Mouse (Mus musculus): ENCODE results near the gene AY761184. TPM values are rescaled to one million over a fixed set of nuclear protein-coding genes. Genes with fewer than 3 reads are reported as not detected.
"Not testable (repeated sequence)": the region's sequence is repeated elsewhere in the genome, so short reads cannot be mapped to it uniquely, and the experiment has no call there.

AY761184 gene
- not detected in 2 replicates for polyA plus RNA-seq (2015; fragmentation: Nextera tagmentation; extraction: Ambion mirVana)

- not testable (repeated sequence) for ATAC-seq (ENCODE audit: low FRiP score, low TSS enrichment); H3K27ac ChIP-seq (ENCODE audit: low read length); H3K4me3 ChIP-seq (ENCODE audit: low read length); H3K27me3 ChIP-seq (ENCODE audit: insufficient read depth, low read length); H3K9me3 ChIP-seq (ENCODE audit: low read length); H3K36me3 ChIP-seq (ENCODE audit: insufficient read depth, low read length); H3K4me2 ChIP-seq (replicated peaks; ENCODE audit: low read depth, low read length); H3K9ac ChIP-seq (replicated peaks; ENCODE audit: low read length); H3K4me1 ChIP-seq (ENCODE audit: insufficient read depth, low read length)
- 83% methylated on average over 1 of the region's 2 CpGs for WGBS
Measured at GRCm38 (mm10) chr8:21703545-21703944, at the start of gene AY761184. Gene AY761184, minus strand, starts transcription at chr8:21703645.

GRCm38 (mm10) chr8:21665497-21665896 is 37.9 kb downstream of the AY761184 start, which contains the start of gene Defa34:
Gene Defa34, plus strand, starts transcription at chr8:21665797.
- not testable (repeated sequence) for H3K4me3 ChIP-seq (ENCODE audit: low read length); H3K9me3 ChIP-seq (ENCODE audit: low read length); H3K4me2 ChIP-seq (replicated peaks; ENCODE audit: low read depth, low read length); H3K9ac ChIP-seq (replicated peaks; ENCODE audit: low read length); H3K36me3 ChIP-seq (ENCODE audit: insufficient read depth, low read length); H3K27me3 ChIP-seq (ENCODE audit: insufficient read depth, low read length); H3K4me1 ChIP-seq (ENCODE audit: insufficient read depth, low read length); ATAC-seq (ENCODE audit: low FRiP score, low TSS enrichment); H3K27ac ChIP-seq (ENCODE audit: low read length)
- no CpG with 5 or more reads among the region's 1 CpGs for WGBS

GRCm38 (mm10) chr8:21655480-21655879 is 48.0 kb downstream of the AY761184 start, which contains the start of gene Defa17:
Gene Defa17, plus strand, starts transcription at chr8:21655780.
- WGBS = no CpG with 5 or more reads among the region's 2 CpGs
- not testable (repeated sequence) for ATAC-seq (ENCODE audit: low FRiP score, low TSS enrichment)

More at GRCm38 (mm10) chr8:21655480-21655879, 48.0 kb downstream of the AY761184 start, which contains the start of gene Defa17:
- not testable (repeated sequence) for H3K4me1 ChIP-seq (ENCODE audit: insufficient read depth, low read length); H3K9ac ChIP-seq (replicated peaks; ENCODE audit: low read length); H3K9me3 ChIP-seq (ENCODE audit: low read length); H3K27me3 ChIP-seq (ENCODE audit: insufficient read depth, low read length); H3K4me2 ChIP-seq (replicated peaks; ENCODE audit: low read depth, low read length); H3K27ac ChIP-seq (ENCODE audit: low read length); H3K36me3 ChIP-seq (ENCODE audit: insufficient read depth, low read length); H3K4me3 ChIP-seq (ENCODE audit: low read length)

Other genes with a start within 250 kb of the AY761184 start
- gene Gm7849, start 247.1 kb downstream of the AY761184 start, polyA plus RNA-seq (2015; fragmentation: Nextera tagmentation; extraction: Ambion mirVana) = not detected in 2 replicates
- gene Defa20, start 194.4 kb downstream of the AY761184 start, polyA plus RNA-seq (2015; fragmentation: Nextera tagmentation; extraction: Ambion mirVana) = not detected in 2 replicates
- gene Defa32, start 174.6 kb downstream of the AY761184 start, polyA plus RNA-seq (2015; fragmentation: Nextera tagmentation; extraction: Ambion mirVana) = not detected in 2 replicates
- not detected in 2 replicates for gene Defa37, start 138.3 kb downstream of the AY761184 start, polyA plus RNA-seq (2015; fragmentation: Nextera tagmentation; extraction: Ambion mirVana)
- not detected in 2 replicates for gene Defa28, start 120.6 kb downstream of the AY761184 start, polyA plus RNA-seq (2015; fragmentation: Nextera tagmentation; extraction: Ambion mirVana)
- gene Gm7861, start 109.1 kb downstream of the AY761184 start, polyA plus RNA-seq (2015; fragmentation: Nextera tagmentation; extraction: Ambion mirVana) = not detected in 2 replicates
- not detected in 2 replicates for gene Defa26, start 85.5 kb downstream of the AY761184 start, polyA plus RNA-seq (2015; fragmentation: Nextera tagmentation; extraction: Ambion mirVana)
- not detected in 2 replicates for gene Defa17, start 47.9 kb downstream of the AY761184 start, polyA plus RNA-seq (2015; fragmentation: Nextera tagmentation; extraction: Ambion mirVana)
- not detected in 2 replicates for gene Defa34, start 37.8 kb downstream of the AY761184 start, polyA plus RNA-seq (2015; fragmentation: Nextera tagmentation; extraction: Ambion mirVana)
- gene Defa24, start 30.8 kb upstream of the AY761184 start, polyA plus RNA-seq (2015; fragmentation: Nextera tagmentation; extraction: Ambion mirVana) = not detected in 2 replicates
- gene Defb50, start 119.9 kb upstream of the AY761184 start, polyA plus RNA-seq (2015; fragmentation: Nextera tagmentation; extraction: Ambion mirVana) = not detected in 2 replicates
- not detected in 2 replicates for gene Defb2, start 136.3 kb upstream of the AY761184 start, polyA plus RNA-seq (2015; fragmentation: Nextera tagmentation; extraction: Ambion mirVana)
- gene Defb10, start 155.3 kb upstream of the AY761184 start, polyA plus RNA-seq (2015; fragmentation: Nextera tagmentation; extraction: Ambion mirVana) = not detected in 2 replicates
- not detected in 2 replicates for gene Defb9, start 181.8 kb upstream of the AY761184 start, polyA plus RNA-seq (2015; fragmentation: Nextera tagmentation; extraction: Ambion mirVana)
- gene Defb11, start 202.8 kb upstream of the AY761184 start, polyA plus RNA-seq (2015; fragmentation: Nextera tagmentation; extraction: Ambion mirVana) = not detected in 2 replicates
- not detected in 2 replicates for gene Defb15, start 229.1 kb upstream of the AY761184 start, polyA plus RNA-seq (2015; fragmentation: Nextera tagmentation; extraction: Ambion mirVana)
- not detected in 2 replicates for gene Defb35, start 234.7 kb upstream of the AY761184 start, polyA plus RNA-seq (2015; fragmentation: Nextera tagmentation; extraction: Ambion mirVana)
- not detected in 2 replicates for gene Defb13, start 243.1 kb upstream of the AY761184 start, polyA plus RNA-seq (2015; fragmentation: Nextera tagmentation; extraction: Ambion mirVana)

Measured in kidney, embryonic 16.5 days (tissue).